Mouse (Mus musculus) B cell, adult 62 days (primary cell): ENCODE measurements around the gene Gm3047. TPM values are rescaled to one million over a fixed set of nuclear protein-coding genes. Genes with fewer than 3 reads are reported as not detected.

ENCODE experiments used
- total RNA-seq: library from RNA; stranded (reverse); gene quantifications from 4 replicates; pipeline ENCODE4 v1.2.4, GENCODE M21; 2023

Gene Gm3047
- not detected in 4 replicates for total RNA-seq

GRCm38 (mm10) chr14:4555105-4555504 is at the start of gene Gm3047:
Gene Gm3047 (plus strand): TSS chr14:4555405.

Other genes with a start within 250 kb of the Gm3047 start
- not detected in 4 replicates for gene Gm3149, start 238.1 kb upstream of the Gm3047 start, total RNA-seq
- gene 2610042L04Rik, start 220.6 kb upstream of the Gm3047 start, total RNA-seq, result not detected in 4 replicates
- gene Gm3159, start 157.9 kb upstream of the Gm3047 start, total RNA-seq, result not detected in 4 replicates
- gene Gm3164, start 140.0 kb upstream of the Gm3047 start, total RNA-seq, result not detected in 4 replicates
- not detected in 4 replicates for gene Gm3173, start 124.4 kb upstream of the Gm3047 start, total RNA-seq
- not detected in 4 replicates for gene Gm3182, start 73.7 kb upstream of the Gm3047 start, total RNA-seq
- gene Gm8159, start 76.9 kb downstream of the Gm3047 start, total RNA-seq, result not detected in 4 replicates
- not detected in 4 replicates for gene Gm3239, start 108.8 kb downstream of the Gm3047 start, total RNA-seq
- not detected in 4 replicates for gene Gm7876, start 153.8 kb downstream of the Gm3047 start, total RNA-seq
- not detected in 4 replicates for gene Gm3252, start 171.4 kb downstream of the Gm3047 start, total RNA-seq
- not detected in 4 replicates for gene Gm9602, start 220.9 kb downstream of the Gm3047 start, total RNA-seq